In genomic region chr14:24865579-24866230, GRCm38 (mm10) we compare ENCODE assay signal across 8 mouse cellular contexts.
DNase-seq lines count a peak whose midpoint lies in the region.

No protein-coding gene starts in this region.

- peak; percentile 91 for DNase-seq in heart, adult 11 months
- DNase-seq in heart, adult 8-10 months (ENCODE audit: low spot score): no peak
- DNase-seq in right cerebral cortex, postnatal 10 days (ENCODE audit: low spot score in 2 of 2): peak; percentile 75 to 78
- no peak for DNase-seq in right cerebral cortex, postnatal 4 days
- peak; percentile 15 to 20 for DNase-seq in heart, postnatal 36 days
- peak; percentile 44 for DNase-seq in testis, postnatal 14 days (ENCODE audit: low spot score)
- DNase-seq in layer of hippocampus, adult 8-10 months (ENCODE audit: low spot score in 2 of 2): no peak
- DNase-seq in thymus, postnatal 25 days: no peak

- intact Hi-C loops in heart, postnatal 36 days (cut with DNase I): no loop called here

Comparison
In these comparisons a context has a peak if more than half of its experiments do, and no peak if none do; other contexts are left out.
1. DNase-seq: peak in heart, adult 11 months (single experiment), right cerebral cortex, postnatal 10 days (2 of 2), heart, postnatal 36 days (2 of 2) and testis, postnatal 14 days (single experiment); none in heart, adult 8-10 months (single experiment), right cerebral cortex, postnatal 4 days (single experiment), layer of hippocampus, adult 8-10 months (0 of 2) and thymus, postnatal 25 days (single experiment).